Mouse (Mus musculus) liver, adult (tissue): ENCODE measurements around the gene Calr.

Experiments
- GATA4 ChIP-seq: IDR thresholded peaks from 2 replicates; pipeline ENCODE4 v1.6.1; 2014; ENCODE audit warnings: mild to moderate bottlenecking, low read length; ENCODE audit not compliant: insufficient replicate concordance

Calr gene

GRCm38 (mm10) chr8:84846722-84847572, at the start of gene Calr:
Calr (minus strand) TSS chr8:84846934.
- no peak for TF ChIP-seq GATA4

GRCm38 (mm10) chr8:84895963-84896362, 49.2 kb upstream of the Calr start:
- no peak for TF ChIP-seq GATA4

DNA sequence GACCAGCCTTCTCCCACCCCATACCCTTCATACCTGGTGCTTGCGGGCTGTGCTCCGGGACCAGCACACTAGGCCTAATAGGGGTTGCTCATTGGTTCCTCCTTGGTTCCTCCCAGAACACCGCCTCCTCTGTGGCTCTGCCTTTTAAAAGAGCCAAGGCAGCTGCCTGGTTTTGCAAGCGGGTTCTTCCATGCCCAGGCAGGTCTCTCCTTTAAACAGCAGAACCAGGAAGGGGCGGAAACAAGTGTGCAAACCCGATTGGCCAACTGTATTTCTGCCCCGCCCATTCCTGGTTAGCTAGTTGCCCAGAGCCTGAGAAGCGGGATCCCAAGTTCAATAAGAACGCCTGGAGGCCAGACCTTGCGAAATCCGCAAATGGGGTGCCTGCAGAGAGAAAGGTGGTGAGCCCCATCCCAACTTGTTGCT, 47.0 kb upstream of the Calr start, which contains the start of gene Gcdh:
Gene Gcdh (minus strand): TSS at position 213 of the 426 bp plus-strand sequence.
- TF ChIP-seq GATA4: no peak

DNA sequence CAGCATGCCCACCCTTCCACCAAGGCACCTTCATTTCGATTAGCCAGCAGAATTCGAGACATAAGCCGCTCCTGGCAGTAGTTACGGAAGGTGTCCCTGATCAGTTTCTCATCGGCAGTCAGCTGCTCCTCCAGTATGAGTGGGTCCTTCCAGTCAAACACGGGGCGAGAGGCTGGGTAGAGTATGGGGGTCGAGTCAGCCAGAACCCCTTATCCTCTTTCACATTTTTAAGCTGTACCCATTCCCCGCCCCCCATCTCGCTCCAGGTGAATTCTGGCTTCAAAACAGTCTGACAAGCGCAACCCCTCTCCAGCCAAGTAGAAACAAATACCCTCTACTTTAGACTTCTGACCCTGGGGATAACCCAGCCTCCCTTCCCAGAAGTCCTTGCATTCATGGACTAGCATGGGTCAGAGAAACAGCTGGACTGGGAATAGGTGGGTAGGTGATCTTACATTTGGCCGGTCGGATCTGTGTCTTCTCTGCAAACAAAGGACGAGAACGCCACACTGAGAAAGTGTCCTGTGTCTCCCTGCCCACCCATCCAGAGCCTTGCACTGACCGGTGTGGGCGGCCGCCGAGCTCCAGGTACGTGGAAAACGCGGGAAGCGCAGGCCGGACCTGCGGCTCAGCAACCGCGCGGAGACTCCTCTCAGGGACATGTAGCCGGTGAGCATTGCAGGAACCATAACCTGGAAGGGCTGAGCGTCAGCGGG, 46.4 kb upstream of the Calr start:
- TF ChIP-seq GATA4: no peak

DNA sequence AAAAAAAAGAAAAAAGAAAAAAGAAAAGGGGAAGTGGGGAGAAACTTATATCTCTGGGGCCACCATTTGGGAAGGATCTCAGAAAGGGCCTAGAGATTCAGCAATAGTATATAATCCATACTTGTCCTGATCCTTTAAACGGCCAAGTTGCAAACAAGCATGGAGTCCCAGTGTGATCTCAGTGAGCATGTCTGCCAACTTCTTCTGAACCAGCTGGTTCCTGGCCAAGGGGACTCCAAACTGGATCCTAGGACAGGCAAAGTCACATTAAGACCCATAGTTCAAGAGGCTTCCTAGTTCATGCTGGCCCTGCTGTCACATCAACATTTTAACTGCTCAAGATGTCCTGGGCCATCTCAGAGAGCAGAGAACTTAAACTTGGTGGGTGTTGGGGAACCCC, 42.4 kb upstream of the Calr start:
- no peak for TF ChIP-seq GATA4

GRCm38 (mm10) chr8:84888280-84888679, 41.5 kb upstream of the Calr start:
- no peak for TF ChIP-seq GATA4

DNA sequence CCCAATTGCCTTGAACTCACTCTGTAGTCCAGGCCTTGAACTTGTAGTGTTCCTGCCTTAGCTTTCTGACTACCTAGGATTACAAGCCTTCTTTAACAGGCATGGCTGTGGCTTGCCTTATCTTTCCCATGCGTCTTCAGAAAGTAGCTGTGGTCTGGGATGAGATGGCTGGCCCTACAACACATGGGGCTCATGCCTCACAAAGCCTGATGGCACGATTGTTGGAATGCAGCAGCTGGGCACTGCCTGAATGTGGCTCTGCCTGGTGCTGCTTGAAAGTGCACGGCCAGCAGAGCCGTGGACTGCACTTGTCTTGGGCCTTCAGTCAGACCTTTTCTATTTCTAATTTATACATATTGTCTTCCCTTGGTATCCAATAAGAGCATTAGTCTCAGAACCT, 38.0 kb upstream of the Calr start:
- no peak for TF ChIP-seq GATA4

DNA sequence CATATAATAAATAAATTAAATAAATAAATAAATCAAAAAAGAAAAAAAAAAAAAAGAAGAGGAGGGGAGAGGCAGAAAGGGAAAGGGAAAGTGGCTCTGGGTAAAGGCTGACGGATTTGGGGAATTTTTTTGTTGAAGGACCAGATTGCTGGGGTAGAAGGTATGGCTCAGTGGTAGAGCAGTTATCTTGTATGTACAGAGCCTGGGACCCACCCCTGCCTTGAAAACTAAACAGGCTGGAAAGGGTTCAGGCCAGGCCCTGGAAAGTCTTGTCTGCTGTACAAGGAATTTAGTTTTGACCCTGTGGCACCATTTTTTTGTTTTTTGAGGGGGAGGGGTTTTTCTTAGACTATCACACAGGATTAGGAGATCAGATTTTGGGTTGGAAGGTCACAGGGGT, 32.2 kb upstream of the Calr start:
- no peak for TF ChIP-seq GATA4

DNA sequence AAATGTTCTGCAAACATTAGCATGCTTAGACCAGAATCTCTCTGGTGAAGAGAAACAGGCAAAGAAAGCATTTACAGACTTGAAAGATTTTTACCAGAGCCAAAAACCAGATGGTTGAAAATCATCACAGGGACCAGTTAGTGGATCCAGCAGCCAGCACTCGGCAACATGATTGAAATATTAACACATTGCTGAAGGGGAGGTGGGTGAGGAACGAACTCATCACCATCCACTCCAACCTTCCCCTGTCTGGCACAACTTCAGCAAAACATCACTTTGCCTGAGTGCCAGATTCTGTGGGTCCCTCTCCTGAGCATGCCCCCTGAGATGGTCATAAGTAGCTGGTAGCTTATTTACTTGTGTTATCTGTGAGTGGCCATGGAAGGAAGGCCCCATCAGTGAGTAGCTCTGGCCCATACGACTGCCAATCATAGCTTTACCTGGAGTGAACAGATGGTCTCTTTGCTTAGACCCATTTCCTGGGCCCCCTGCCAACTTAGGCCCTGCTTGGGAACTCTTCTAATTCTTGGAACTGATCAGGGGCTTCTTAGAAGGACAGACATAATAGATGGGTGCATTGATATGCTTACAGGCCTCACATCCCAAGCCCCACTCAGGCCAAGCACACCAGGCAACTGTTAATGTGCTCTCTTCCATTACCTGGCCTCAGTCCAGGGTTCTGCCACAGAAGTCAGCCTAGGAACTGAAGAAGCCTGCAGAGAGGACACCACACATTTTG, 30.7 kb upstream of the Calr start:
- no peak for TF ChIP-seq GATA4

DNA sequence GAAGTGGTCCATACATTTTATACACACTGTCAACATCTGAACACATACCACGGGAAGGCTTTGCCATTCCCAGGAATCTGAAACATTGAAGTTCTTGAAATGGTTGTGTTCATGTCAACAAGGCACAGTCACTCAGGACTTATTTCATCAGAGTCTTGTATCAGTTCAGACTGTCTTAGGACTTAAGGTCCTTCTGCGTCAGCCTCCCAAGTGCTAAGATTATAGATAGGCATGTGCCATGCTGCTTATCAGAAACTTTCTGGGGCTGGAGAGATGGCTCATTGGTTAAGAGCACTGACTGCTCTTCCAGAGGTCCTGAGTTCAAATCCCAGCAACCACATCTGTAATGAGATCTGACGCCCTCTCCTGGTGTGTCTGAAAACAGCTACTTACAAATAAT, 27.6 kb upstream of the Calr start:
- TF ChIP-seq GATA4: no peak

DNA sequence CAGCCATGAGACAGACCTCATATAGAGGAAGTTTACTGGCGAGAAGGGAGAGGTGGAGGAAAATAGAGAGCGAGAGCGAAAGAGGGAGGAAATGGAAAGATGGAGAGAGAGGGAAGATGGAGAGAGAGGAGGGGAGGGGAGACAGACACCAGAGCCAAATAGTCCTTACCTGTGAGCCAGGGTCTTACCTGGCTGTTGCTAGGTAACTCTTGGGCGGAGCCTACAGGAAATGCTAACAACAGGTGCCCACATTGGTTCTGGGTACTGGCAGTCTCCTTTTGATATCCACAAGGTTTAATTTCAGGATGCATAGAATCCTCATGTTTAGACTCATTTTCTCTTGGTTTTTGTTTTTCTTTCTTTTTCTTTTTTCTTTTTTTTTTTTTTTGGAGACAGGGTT, 26.3 kb upstream of the Calr start:
- TF ChIP-seq GATA4: no peak

GRCm38 (mm10) chr8:84872309-84872965, 25.7 kb upstream of the Calr start:
- no peak for TF ChIP-seq GATA4

DNA sequence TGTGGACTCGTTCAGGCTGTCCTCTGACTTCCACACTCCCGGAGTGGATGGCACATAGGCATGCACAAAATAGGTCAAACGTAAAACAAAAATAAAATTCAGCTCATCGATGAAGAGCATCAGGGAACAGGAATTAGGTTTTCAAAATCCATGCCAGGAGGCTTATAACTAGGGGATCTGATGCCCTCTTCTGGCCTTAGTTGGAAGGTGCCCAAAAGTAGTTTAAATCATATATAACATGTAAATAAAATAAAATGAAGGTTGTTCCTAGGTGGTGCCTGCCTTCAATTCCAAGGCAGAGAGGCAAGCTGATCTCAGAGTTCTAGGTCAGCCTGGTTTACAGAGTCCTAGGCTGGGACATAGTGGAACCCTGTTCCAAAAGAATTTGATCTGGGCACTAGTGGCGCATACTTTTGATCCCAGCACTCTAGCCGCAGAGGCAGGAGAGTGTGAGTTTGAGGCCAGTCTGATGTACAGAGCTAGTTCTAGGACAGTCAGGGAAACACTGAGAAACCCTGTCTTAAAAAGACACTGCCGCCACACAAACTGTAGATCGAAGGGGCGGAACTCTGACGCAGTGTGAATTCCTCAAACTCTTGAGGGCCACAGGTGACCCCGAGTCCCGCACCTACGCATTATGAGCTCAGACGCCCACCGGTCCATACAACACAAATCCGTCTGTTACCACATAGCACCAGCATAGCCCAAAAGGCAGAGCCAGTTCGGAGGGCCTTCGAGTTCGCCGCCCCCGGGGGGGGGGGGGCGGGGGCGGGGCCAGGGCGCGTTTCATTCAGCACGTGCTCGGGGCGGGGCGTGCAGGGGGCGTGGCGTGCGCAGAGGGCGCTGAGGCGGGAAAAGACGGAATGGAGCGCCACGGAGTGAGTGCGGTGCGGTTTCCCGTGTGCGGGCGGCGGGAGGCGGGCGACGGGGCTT, 24.9 kb upstream of the Calr start, which contains the start of gene Syce2:
Gene Syce2 (plus strand): TSS at position 736 of the 933 bp plus-strand sequence.
- no peak for TF ChIP-seq GATA4
